Mouse (Mus musculus) liver, adult 2 months (tissue): ENCODE results near the gene Olfr56. TPM values are rescaled to one million over a fixed set of nuclear protein-coding genes. Genes with fewer than 3 reads are reported as not detected.
"Not testable (repeated sequence)": the region's sequence is repeated elsewhere in the genome, so short reads cannot be mapped to it uniquely, and the experiment has no call there.

Source experiments
- DNase-seq: peaks from one replicate; pipeline ENCODE4 v3.0.0-alpha.2; 2011; ENCODE audit warnings: low read depth, low spot score; ENCODE audit errors: extremely low read depth
- H3K27ac ChIP-seq: fragments of 200-500 bp; replicated peaks from 2 replicates; pipeline ENCODE4 v1.5.1; 2012; ENCODE audit warnings: low read depth, mild to moderate bottlenecking, control low read depth, inconsistent platforms, low read length; ENCODE audit not compliant: insufficient read depth
- H3K27me3 ChIP-seq: fragments of 200-500 bp; 2 replicates; pipeline ENCODE4 v1.6.1; 2012; ENCODE audit warnings: mild to moderate bottlenecking, moderate library complexity, low read length, inconsistent platforms; ENCODE audit not compliant: control insufficient read depth, insufficient read depth
- H3K36me3 ChIP-seq: fragments of 200-500 bp; 2 replicates; pipeline ENCODE4 v1.6.1; 2012; ENCODE audit warnings: low read length, inconsistent platforms; ENCODE audit not compliant: control insufficient read depth, insufficient read depth
- H3K4me1 ChIP-seq: fragments of 200-500 bp; 2 replicates; pipeline ENCODE4 v1.6.1; 2011; ENCODE audit warnings: low read length; ENCODE audit not compliant: control insufficient read depth, insufficient read depth
- H3K4me3 ChIP-seq: fragments of 200-500 bp; 2 replicates; pipeline ENCODE4 v1.5.1; 2011; ENCODE audit warnings: low read depth, mild to moderate bottlenecking, control low read depth, low read length, moderate library complexity; ENCODE audit not compliant: insufficient read depth
- H3K79me2 ChIP-seq: fragments of 200-500 bp; 2 replicates; pipeline ENCODE4 v1.6.1; 2012; ENCODE audit warnings: inconsistent platforms, mild to moderate bottlenecking, low read length, moderate library complexity; ENCODE audit not compliant: control insufficient read depth, insufficient read depth
- H3K9ac ChIP-seq: fragments of 200-500 bp; 2 replicates; pipeline ENCODE4 v1.6.1; 2012; ENCODE audit warnings: low read depth, mild to moderate bottlenecking, control low read depth, inconsistent platforms, low read length
- CTCF ChIP-seq: fragments of 200-500 bp; IDR thresholded peaks from 2 replicates; pipeline ENCODE4 v1.5.1; 2011; ENCODE audit warnings: low read depth, low read length, control low read depth
- POLR2A ChIP-seq: fragments of 200-500 bp; IDR thresholded peaks from 2 replicates; pipeline ENCODE4 v1.6.1; 2011; ENCODE audit warnings: low read length, control low read depth; ENCODE audit not compliant: insufficient read depth; ENCODE audit errors: extremely low read depth
- WGBS: fragments of 180-500 bp; shearing (Covaris S2); methylation state at CpG from one replicate; pipeline ENCODE4 v1.1.7; 2018; 5-methylcytosine and 5-hydroxymethylcytosine counted together
- polyA plus RNA-seq: library from polyadenylated mRNA; depleted of rRNA; stranded (reverse); fragments of >200 nt; gene quantifications from 2 replicates; pipeline ENCODE4 v1.2.3, GENCODE M21; 2012
- total RNA-seq: library from RNA; depleted of rRNA; stranded (reverse); fragments of >200 nt; gene quantifications from 2 replicates; pipeline ENCODE4 v1.2.3, GENCODE M21; 2014

Gene Olfr56
- total and polyA plus RNA-seq, 2 experiments, result 0.28 TPM; not detected in 1

DNA sequence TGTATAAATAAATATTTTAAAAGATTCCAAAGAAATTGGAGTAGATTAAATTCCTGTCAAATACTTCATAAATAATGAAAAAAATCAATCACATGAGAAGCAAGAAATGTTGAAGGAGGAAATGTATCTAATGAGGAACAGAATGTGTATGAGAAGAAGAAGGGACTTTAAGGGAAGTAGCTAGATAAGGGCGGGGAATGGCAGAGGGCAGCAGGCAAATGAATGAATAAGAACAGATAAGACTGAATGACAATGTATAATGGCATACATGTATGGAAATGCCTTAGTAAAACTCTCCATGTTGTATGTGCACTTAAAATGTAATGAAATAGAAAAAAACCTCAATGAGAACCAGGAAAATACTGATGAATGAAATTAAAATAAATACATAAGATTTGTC lies 89.7 kb downstream of the Olfr56 start:
- Histone ChIP-seq H3K27ac (no peak overlapping the region), H3K4me1 (no peaks in the 10 kb centered on the region; the same call in 1 of the 2 replicates), H3K79me2 (no peaks in the 10 kb centered on the region), H3K36me3 (no peaks in the 10 kb centered on the region), H3K4me3 (no peak overlapping the region), H3K27me3 (no peaks in the 10 kb centered on the region), H3K9ac (no peak overlapping the region)
- TF ChIP-seq CTCF, result no peak
- TF ChIP-seq POLR2A, result no peak
- 95% methylated on average over 1 of the region's 1 CpGs for whole genome bisulfite sequencing
- DNase-seq, result no peak

DNA sequence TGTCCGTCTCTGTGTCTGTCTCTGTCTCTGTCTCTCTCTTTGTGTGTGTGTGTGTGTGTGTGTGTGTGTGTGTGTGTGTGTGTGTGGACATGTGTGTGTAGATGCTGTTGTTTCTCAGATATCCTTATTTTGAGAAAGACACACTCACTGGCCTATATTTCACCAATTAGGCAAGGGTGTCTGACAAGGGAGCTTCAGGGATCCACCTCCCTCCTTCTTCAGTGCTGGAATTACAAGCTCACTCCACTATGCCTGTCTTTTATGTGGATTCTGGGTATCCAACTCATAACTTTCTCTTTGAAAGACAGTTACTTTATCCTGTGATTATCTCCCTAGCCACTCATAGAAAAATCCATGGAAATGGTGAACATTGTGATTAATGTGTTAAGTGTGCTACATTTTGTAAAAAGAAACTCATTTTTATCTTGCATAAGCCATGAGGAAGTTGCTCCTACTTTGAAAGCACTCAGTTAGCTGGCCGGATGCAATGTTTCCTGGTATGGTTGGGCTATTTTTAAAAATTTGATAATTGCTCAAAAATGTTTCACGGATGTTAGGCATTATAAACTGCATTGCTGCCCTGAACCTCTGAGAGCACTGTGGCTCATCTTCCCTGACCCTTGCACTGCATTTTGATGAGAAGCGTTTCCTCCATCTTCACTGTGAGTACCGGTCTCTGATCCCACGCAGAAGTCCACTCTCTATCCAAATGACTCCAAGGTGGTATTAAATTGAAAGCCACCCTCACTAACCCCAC lies 97.5 kb downstream of the Olfr56 start, which contains the start of gene Ifi47:
Gene Ifi47 (plus strand): TSS at position 587 of the 757 bp plus-strand sequence.
- WGBS, result 71% methylated on average over 6 of the region's 6 CpGs
- Histone ChIP-seq H3K4me3 (peak within 1 kb of the TSS; percentile 30; the same call in 1 of the 2 replicates), H3K27ac (peak within 1 kb of the TSS; percentile 86)
- not testable (repeated sequence) for H3K27me3 ChIP-seq, H3K4me1 ChIP-seq, H3K9ac ChIP-seq, H3K79me2 ChIP-seq, H3K36me3 ChIP-seq
- peak; percentile 43 for DNase-seq

DNA sequence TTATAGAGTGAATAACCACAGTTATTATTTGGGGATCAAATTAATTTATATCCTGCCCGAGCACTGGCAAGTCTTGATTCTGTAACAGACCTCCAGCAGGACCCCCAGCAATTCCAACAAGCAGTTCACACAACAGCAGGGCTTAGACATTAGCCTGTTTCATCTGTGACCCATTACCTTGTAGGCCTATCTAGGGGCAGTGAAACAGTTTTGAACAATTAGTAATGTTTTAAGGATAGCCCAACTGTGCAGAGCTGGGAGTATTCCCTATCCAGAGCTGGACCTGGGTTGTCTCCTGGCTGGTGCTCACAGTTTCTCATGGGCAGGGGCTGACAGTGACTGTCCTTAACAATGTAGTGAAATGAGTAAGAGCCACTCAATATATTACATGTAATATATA lies 98.3 kb downstream of the Olfr56 start:
- Histone ChIP-seq H3K27ac (peak overlapping the region; percentile 23), H3K27me3 (no peaks in the 10 kb centered on the region), H3K4me1 (0 out of 2 replicates have a peak, but pooled peaks cover 3% of the 10 kb centered on the region), H3K79me2 (no peaks in the 10 kb centered on the region), H3K36me3 (no peaks in the 10 kb centered on the region), H3K9ac (no peak overlapping the region), H3K4me3 (no peak overlapping the region)
- TF ChIP-seq POLR2A (no peak), CTCF (no peak)
- DNase-seq, result no peak
- WGBS, result 80% methylated on average over 1 of the region's 1 CpGs

DNA sequence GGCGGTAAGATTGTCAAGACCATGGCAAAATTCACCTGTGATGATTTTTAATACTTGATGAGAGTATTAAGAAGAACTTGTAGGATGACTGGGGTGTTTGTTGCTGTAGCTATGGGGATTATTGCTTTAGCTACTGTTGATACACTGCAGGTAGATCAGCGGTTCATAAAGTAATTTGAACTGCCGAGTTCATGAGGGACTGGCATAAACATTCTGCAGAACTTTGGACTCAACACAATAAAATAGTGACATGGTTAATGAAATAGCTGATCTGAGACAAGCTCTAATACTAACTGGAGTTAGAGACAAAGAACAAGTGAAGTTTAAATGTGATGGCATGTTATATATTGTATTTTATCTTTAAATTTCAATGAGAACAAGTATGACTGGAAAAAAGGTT lies 100.0 kb downstream of the Olfr56 start:
- Histone ChIP-seq H3K4me3 (no peak overlapping the region), H3K9ac (no peak overlapping the region), H3K27ac (no peak overlapping the region), H3K27me3 (no peaks in the 10 kb centered on the region), H3K4me1 (peaks cover 11% of the 10 kb centered on the region), H3K36me3 (no peaks in the 10 kb centered on the region), H3K79me2 (no peaks in the 10 kb centered on the region)
- TF ChIP-seq CTCF (no peak), POLR2A (no peak)
- no peak for DNase-seq
- WGBS, result 57% methylated on average over 3 of the region's 3 CpGs

DNA sequence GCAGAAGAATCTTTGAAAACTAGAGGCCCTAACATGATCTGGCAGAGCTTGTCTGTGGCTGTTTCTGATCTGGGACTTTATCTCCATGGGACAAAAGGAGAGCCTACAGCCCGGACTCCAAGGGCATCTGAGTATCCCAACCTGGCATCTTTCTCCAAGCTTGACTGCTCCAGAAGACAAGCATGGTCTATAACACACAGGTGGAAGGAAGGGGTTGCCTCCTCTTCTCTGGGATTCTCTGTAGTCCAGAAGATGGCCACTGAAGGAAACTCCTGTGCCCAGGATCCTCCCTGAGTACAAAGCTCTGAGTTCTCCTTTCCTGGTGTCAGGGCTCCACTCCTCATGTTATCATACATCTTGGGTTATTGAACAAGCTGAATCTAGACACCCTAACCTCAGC lies 101.9 kb downstream of the Olfr56 start:
- TF ChIP-seq CTCF, result no peak
- TF ChIP-seq POLR2A, result no peak
- Histone ChIP-seq H3K4me1 (peaks cover 26% of the 10 kb centered on the region), H3K9ac (no peak overlapping the region), H3K79me2 (no peaks in the 10 kb centered on the region; the same call in 1 of the 2 replicates), H3K27me3 (no peaks in the 10 kb centered on the region), H3K36me3 (no peaks in the 10 kb centered on the region), H3K27ac (0 out of 2 replicates have a peak overlapping the region, but pooled peaks have one; percentile 5), H3K4me3 (no peak overlapping the region)
- WGBS, result 89% methylated on average over 1 of the region's 1 CpGs
- no peak for DNase-seq

DNA sequence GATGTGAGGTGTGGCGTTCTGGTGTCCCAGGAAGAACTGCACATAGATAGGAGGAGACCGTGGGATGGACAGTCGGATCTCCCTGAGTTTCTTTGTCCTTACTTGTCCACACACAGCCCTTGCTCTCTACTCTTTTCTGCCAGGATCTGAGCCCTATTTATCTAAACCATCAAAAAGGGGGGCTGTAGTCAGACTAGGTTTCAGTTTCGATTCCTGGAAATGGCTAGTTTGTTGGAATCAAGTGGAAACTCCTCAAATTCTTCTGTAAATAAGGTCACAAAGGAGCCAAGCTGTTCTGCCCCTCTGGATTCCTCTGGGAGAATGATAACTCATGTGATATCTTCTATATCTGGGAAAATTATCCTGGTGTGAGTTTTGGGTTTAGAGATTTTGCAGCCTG lies 102.7 kb downstream of the Olfr56 start:
- H3K4me3 ChIP-seq, result no peak overlapping the region
- no peak for DNase-seq
- H3K27ac ChIP-seq, result no peak overlapping the region
- H3K36me3 ChIP-seq, result no peaks in the 10 kb centered on the region
- peaks cover 28% of the 10 kb centered on the region for H3K4me1 ChIP-seq
- H3K27me3 ChIP-seq, result no peaks in the 10 kb centered on the region
- H3K9ac ChIP-seq, result no peak overlapping the region
- no peaks in the 10 kb centered on the region; the same call in 1 of the 2 replicates for H3K79me2 ChIP-seq
- 50% methylated on average over 4 of the region's 4 CpGs for WGBS
- TF ChIP-seq POLR2A (no peak), CTCF (no peak)
